Mouse (Mus musculus) cerebellum, postnatal 10 days (tissue): Measurements from ENCODE around the gene Ccdc142.
A peak's percentile ranks its signal among the peaks of the same experiment; 100 is the strongest.

ENCODE experiments used
- DNase-seq, 2 experiments: peaks; one replicate each; pipeline ENCODE4 v3.0.0; 2021; ENCODE audit warnings: mixed read lengths in 2 of 2

Ccdc142 gene

GRCm38 (mm10) chr6:83086121-83087035 lies 15.0 kb upstream of the Ccdc142 start, which contains the start of gene Lbx2:
Gene Lbx2 (plus strand): TSS chr6:83086367.
- no peak for DNase-seq

- DNase-seq: peak; percentile 59 to 67
Observed at GRCm38 (mm10) chr6:83087205-83087925, 14.0 kb upstream of the Ccdc142 start.

GRCm38 (mm10) chr6:83087926-83088260 lies 13.5 kb upstream of the Ccdc142 start:
- no peak for DNase-seq

- DNase-seq: no peak
Observed at GRCm38 (mm10) chr6:83092416-83093127, 8.8 kb upstream of the Ccdc142 start.

DNA sequence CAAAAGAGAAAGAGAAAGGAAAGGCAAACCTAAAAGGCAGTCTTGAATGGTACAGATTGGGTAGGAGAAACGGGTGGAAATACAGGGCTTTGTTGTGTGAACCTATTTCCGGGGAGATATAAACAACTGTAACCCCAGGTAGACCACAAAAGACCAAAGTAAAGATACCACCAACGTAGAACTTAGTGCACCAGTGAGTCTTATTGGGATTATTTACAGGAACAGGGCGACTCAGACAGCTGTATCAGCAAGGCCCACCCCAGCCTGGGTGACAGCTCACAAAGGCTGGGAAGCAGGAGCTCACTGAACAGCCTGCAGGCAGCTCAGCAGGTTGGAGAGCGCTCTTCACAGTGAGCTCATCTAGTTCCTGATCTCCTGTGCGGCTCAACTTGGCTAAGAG lies 5.4 kb upstream of the Ccdc142 start:
- no peak for DNase-seq

GRCm38 (mm10) chr6:83098411-83098810 lies 3.0 kb upstream of the Ccdc142 start:
- no peak for DNase-seq

GRCm38 (mm10) chr6:83101688-83102556 lies 521 bp downstream of the Ccdc142 start:
- DNase-seq: peak; percentile 72 to 74

GRCm38 (mm10) chr6:83103130-83103650 lies 1.8 kb downstream of the Ccdc142 start:
- no peak for DNase-seq

- DNase-seq: no peak
Observed at GRCm38 (mm10) chr6:83104158-83104557, 2.8 kb downstream of the Ccdc142 start.

DNA sequence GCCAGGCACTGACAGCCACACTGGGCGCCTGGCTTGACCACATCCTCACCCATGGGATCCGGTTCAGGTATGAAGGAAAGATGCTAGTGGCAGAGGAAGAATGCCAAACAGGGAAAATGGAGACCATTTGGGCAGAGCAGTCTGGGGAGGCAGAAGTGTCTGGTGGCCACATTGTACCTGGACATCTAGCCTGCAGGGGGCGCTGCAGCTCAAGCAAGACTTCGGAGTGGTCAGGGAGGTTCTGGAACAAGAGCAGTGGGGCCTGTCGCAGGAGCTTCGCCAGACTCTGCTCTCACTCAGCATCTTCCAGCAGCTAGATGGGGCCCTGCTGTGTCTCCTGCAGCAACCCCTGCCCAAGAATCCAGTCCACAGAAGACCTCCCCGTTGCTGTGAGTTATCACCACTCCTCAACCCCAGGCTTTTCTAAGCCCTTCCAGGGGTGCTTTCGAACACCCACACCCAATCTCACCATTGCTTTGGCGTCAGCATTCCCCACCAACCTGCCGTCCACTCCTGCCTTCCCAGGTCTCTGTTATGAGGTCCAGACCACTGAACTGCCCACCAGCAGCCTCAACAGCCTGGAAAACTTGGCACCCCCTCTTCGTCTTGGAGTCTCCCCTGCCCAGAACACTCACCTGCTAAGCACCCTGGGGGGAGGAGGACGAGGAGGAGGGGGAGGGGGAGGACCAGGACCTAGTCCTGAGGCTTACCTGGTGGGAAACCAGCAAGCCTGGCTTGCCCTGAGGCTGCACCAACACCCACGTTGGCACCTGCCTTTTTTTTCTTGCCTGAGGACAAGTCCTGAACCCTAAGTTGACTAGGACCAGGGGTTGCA lies 6.4 kb downstream of the Ccdc142 start:
- peak; percentile 88 to 91 for DNase-seq

GRCm38 (mm10) chr6:83108762-83109668 lies 7.6 kb downstream of the Ccdc142 start, which contains the start of gene Mrpl53:
Gene Mrpl53 (plus strand): TSS chr6:83109040.
- peak; percentile 91 to 92 for DNase-seq

DNA sequence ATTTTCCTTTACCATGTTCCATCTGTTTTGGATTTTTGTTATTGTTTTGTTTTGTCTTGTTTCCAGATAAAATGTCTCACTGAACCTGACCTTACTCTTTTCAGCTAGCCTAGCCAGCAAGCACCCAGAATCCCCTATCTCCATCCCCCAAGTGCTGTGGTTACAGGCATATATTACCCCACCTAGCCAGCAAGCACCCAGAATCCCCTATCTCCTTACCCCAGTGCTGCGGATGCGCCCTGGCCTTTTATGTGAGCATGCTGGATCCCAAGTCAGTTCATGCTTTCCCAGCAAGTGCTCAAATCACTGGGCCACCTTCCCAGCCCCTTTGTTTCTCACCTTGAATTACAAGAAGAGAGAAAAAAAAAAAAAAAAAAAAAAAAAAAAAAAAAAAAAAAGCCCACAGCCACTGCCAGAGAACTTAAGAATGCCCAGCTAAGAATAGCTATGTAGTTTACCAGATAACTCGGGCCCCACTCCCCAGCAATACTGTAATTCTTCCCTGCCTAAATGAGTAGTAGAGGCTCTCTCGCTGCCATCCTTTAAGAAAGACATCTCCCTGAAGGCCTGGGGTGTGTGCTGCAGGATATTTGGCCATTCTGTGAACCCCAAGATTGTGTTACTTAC lies 10.2 kb downstream of the Ccdc142 start:
- no peak for DNase-seq

- peak; percentile 96 to 97 for DNase-seq
Observed at GRCm38 (mm10) chr6:83115011-83115671, 13.7 kb downstream of the Ccdc142 start, which contains the start of gene Mogs. Gene Mogs (plus strand): TSS chr6:83115496.

GRCm38 (mm10) chr6:83115682-83116372 lies 14.4 kb downstream of the Ccdc142 start:
- peak in 1 of 2 experiments; percentile 47 for DNase-seq

GRCm38 (mm10) chr6:83116373-83117164 lies 15.2 kb downstream of the Ccdc142 start:
- DNase-seq: no peak

GRCm38 (mm10) chr6:83117165-83117438 lies 15.7 kb downstream of the Ccdc142 start:
- peak in 1 of 2 experiments; percentile 20 for DNase-seq

DNA sequence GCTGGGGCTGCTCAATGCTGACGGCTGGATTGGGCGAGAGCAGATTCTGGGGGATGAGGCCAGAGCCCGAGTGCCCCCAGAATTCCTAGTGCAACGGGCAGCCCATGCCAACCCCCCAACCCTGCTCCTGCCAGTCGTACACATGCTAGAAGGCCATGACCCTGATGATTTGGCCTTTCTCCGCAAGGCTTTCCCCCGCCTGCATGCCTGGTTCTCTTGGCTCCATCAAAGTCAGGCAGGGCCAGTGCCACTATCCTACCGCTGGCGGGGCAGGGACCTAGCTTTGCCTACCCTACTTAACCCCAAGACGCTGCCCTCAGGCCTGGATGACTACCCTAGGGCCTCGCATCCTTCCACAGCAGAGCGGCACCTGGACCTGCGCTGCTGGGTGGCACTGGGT lies 16.2 kb downstream of the Ccdc142 start:
- DNase-seq: no peak
